In genomic region chr2:30048699-30049388, GRCm38 (mm10) we compare ENCODE assay signal across 8 mouse cellular contexts. TPM values are rescaled to one million over a fixed set of nuclear protein-coding genes. Genes with fewer than 3 reads are reported as not detected.
DNase-seq lines count a peak whose midpoint lies in the region; ATAC-seq and TF ChIP-seq lines count a peak whose summit lies in the region.

Gene Wdr34 (minus strand): TSS chr2:30048881.

- peak within 1 kb of the TSS; percentile 62 for H3K9ac ChIP-seq in forebrain, embryonic 15.5 days (replicated peaks)
- H3K9ac ChIP-seq in lung, embryonic 14.5 days: peak within 1 kb of the TSS; percentile 66

- peak; percentile 46; the same call in 1 of the 2 replicates for TF ChIP-seq POLR2A in olfactory bulb, adult 2 months (IDR thresholded peaks at IDR 0.05; ENCODE audit: insufficient read depth, low read depth, low read length)
- TF ChIP-seq POLR2A in thymus, adult 2 months (IDR thresholded peaks at IDR 0.05; ENCODE audit: control insufficient read depth, extremely low read depth, insufficient read depth, low read length, poor library complexity): no peak

- no peak for TF ChIP-seq CTCF in layer of hippocampus, adult 2 months (conservative IDR thresholded peaks at IDR 0.05)
- TF ChIP-seq CTCF in lung, embryonic 14.5 days (IDR thresholded peaks at IDR 0.05; ENCODE audit: low read depth): no peak
- TF ChIP-seq CTCF in olfactory bulb, adult 2 months (IDR thresholded peaks at IDR 0.05; ENCODE audit: insufficient read depth, low read depth, low read length): no peak
- no peak for TF ChIP-seq CTCF in thymus, adult 2 months (IDR thresholded peaks at IDR 0.05; ENCODE audit: borderline replicate concordance, control insufficient read depth, extremely low read depth, insufficient read depth, low read length, poor library complexity)

- peak within 1 kb of the TSS; percentile 50 for H3K4me2 ChIP-seq in forebrain, embryonic 15.5 days (replicated peaks)
- H3K4me2 ChIP-seq in lung, embryonic 14.5 days: peak within 1 kb of the TSS; percentile 62

- intact Hi-C loops in heart, postnatal 25 days (cut with DNase I): loop anchor here (10.0 kb wide), 1 partner anchor 116 kb away; no protein-coding TSS in a partner anchor

- peaks cover 9% of the 10 kb centered on the region for H3K4me1 ChIP-seq in forebrain, embryonic 15.5 days
- H3K4me1 ChIP-seq in lung, embryonic 14.5 days (ENCODE audit: insufficient read depth): peaks cover 3% of the 10 kb centered on the region; the same call in 1 of the 2 replicates
- peaks cover 3% of the 10 kb centered on the region; the same call in 1 of the 2 replicates for H3K4me1 ChIP-seq in olfactory bulb, adult 2 months (ENCODE audit: control insufficient read depth, insufficient read depth, low read length)
- H3K4me1 ChIP-seq in thymus, adult 2 months (replicated peaks; ENCODE audit: control insufficient read depth, insufficient read depth, low read length): 0 out of 2 replicates have a peak, but pooled peaks cover 5% of the 10 kb centered on the region

- ATAC-seq in forebrain, embryonic 15.5 days (replicated peaks): peak; percentile 95
- peak; percentile 96 for ATAC-seq in lung, embryonic 14.5 days (ENCODE audit: insufficient read depth)

- DNase-seq in ES-CJ7 (ENCODE audit: low read depth, low spot score): peak; percentile 97
- DNase-seq in cerebellum, adult 11 months: peak; percentile 97
- peak; percentile 94 for DNase-seq in heart, postnatal 25 days (ENCODE audit: low spot score)
- peak; percentile 96 to 99 for DNase-seq in layer of hippocampus, adult 2 months (ENCODE audit: low spot score in 2 of 2)
- DNase-seq in lung, embryonic 14.5 days: peak; percentile 99
- DNase-seq in thymus, adult 2 months: peak; percentile 98

- H3K9me3 ChIP-seq in forebrain, embryonic 15.5 days: no peaks in the 10 kb centered on the region
- H3K9me3 ChIP-seq in lung, embryonic 14.5 days (ENCODE audit: low read depth, low read length): no peaks in the 10 kb centered on the region

- WGBS in forebrain, embryonic 15.5 days: 3% methylated on average over 54 of the region's 54 CpGs
- under 1% methylated on average over 54 of the region's 54 CpGs for WGBS in lung, embryonic 14.5 days
- WGBS in olfactory bulb, adult 2 months: under 1% methylated on average over 54 of the region's 54 CpGs
- 1% methylated on average over 54 of the region's 54 CpGs for WGBS in thymus, adult 2 months

- peaks cover 7% of the 10 kb centered on the region; the same call in 1 of the 2 replicates for H3K27me3 ChIP-seq in forebrain, embryonic 15.5 days
- H3K27me3 ChIP-seq in lung, embryonic 14.5 days (ENCODE audit: insufficient read depth, low read length): no peaks in the 10 kb centered on the region
- no peaks in the 10 kb centered on the region for H3K27me3 ChIP-seq in thymus, adult 2 months (ENCODE audit: control insufficient read depth, insufficient read depth, low read length)

- H3K27ac ChIP-seq in forebrain, embryonic 15.5 days (replicated peaks): peak within 1 kb of the TSS; percentile 92
- H3K27ac ChIP-seq in layer of hippocampus, adult 2 months: peak within 1 kb of the TSS; percentile 100
- peak within 1 kb of the TSS; percentile 91 for H3K27ac ChIP-seq in lung, embryonic 14.5 days (ENCODE audit: low read depth)
- peak within 1 kb of the TSS; percentile 99 for H3K27ac ChIP-seq in olfactory bulb, adult 2 months (ENCODE audit: insufficient read depth, low read depth, low read length)
- H3K27ac ChIP-seq in thymus, adult 2 months (ENCODE audit: control insufficient read depth, insufficient read depth, low read length): peak within 1 kb of the TSS; percentile 74; the same call in 1 of the 2 replicates

- no peaks in the 10 kb centered on the region; the same call in 1 of the 2 replicates for H3K36me3 ChIP-seq in forebrain, embryonic 15.5 days
- H3K36me3 ChIP-seq in lung, embryonic 14.5 days (ENCODE audit: insufficient read depth): no peaks in the 10 kb centered on the region
- no peaks in the 10 kb centered on the region for H3K36me3 ChIP-seq in thymus, adult 2 months (ENCODE audit: control insufficient read depth, insufficient read depth, low read length)

- H3K4me3 ChIP-seq in forebrain, embryonic 15.5 days: peak within 1 kb of the TSS; percentile 60
- peak within 1 kb of the TSS; percentile 77 for H3K4me3 ChIP-seq in layer of hippocampus, adult 2 months
- peak within 1 kb of the TSS; percentile 62 for H3K4me3 ChIP-seq in lung, embryonic 14.5 days (ENCODE audit: low read depth, low read length)
- peak within 1 kb of the TSS; percentile 55 for H3K4me3 ChIP-seq in olfactory bulb, adult 2 months (ENCODE audit: insufficient read depth, low read depth, low read length)
- peak within 1 kb of the TSS; percentile 54 for H3K4me3 ChIP-seq in thymus, adult 2 months (ENCODE audit: control insufficient read depth, insufficient read depth, low read length)

RNA-seq across cellular contexts. Expression of gene Wdr34, which starts in this region (rescaled TPM):
- polyA plus RNA-seq in forebrain, embryonic 15.5 days (2015; fragmentation: Nextera tagmentation; extraction: Ambion mirVana): 70.1 and 76.2 TPM in 2 replicates
- 1 to 10 TPM; 6.5 to 6.8 TPM for total RNA-seq in heart, postnatal 25 days (2021)
- total RNA-seq in layer of hippocampus, adult 2 months (2021): 10 to 100 TPM; 37.3 to 37.4 TPM
- 27.7 and 28.5 TPM in 2 replicates for polyA plus RNA-seq in lung, embryonic 14.5 days (2014; fragmentation: Nextera tagmentation; extraction: Ambion mirVana)
- not detected in 2 replicates for polyA plus RNA-seq in olfactory bulb, adult 2 months (2012; ENCODE audit: insufficient read depth, insufficient read length, low replicate concordance, missing spikeins)
- polyA plus RNA-seq in thymus, adult 2 months (2012; rRNA removed): 18.3 and 23.1 TPM in 2 replicates

Comparison
In these comparisons a context has a peak if more than half of its experiments do, and no peak if none do; other contexts are left out.
1. Peak in every context shown above with its lines: DNase-seq, ATAC-seq, H3K4me3 ChIP-seq and H3K27ac ChIP-seq.
2. RNA of gene Wdr34 (total RNA-seq): 37.3 to 37.4 TPM in layer of hippocampus, adult 2 months; 6.5 to 6.8 TPM in heart, postnatal 25 days; every median in the first group is over 4 times any median in the second.
3. RNA of gene Wdr34 (polyA plus RNA-seq): 70.1 to 76.2 TPM in forebrain, embryonic 15.5 days, 27.7 to 28.5 TPM in lung, embryonic 14.5 days and 18.3 to 23.1 TPM in thymus, adult 2 months; not detected in olfactory bulb, adult 2 months; every median in the first group is over 10 times any median in the second.